Mouse (Mus musculus): ENCODE results near the gene Ptprt.

Gene Ptprt

DNA sequence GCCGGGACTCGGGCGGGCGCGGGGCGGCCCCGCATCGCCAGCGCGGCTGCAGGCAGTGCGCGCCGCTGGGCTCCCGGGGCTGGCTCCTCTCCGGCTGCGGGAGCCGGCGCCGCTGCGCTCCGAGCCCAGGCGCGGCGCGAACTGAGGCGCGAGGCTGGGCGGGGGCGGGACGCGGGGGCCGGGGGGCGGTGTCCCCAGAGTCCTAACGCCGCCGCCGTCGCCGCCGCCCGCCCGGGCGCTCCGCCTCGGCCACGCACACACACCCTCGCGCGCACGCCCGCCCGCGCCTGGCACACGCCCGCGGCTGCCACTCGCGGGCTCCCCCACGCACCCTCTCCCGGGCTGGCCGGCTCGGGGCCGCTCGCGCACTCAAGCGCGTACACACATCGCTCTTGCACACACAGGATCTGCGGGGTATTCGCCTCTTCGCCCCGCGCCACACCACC is at the start of gene Ptprt:
Gene Ptprt, minus strand, starts transcription at position 207 of the 446 bp plus-strand sequence.
- DNase-seq (ENCODE audit: low spot score), result peak; percentile 28

DNA sequence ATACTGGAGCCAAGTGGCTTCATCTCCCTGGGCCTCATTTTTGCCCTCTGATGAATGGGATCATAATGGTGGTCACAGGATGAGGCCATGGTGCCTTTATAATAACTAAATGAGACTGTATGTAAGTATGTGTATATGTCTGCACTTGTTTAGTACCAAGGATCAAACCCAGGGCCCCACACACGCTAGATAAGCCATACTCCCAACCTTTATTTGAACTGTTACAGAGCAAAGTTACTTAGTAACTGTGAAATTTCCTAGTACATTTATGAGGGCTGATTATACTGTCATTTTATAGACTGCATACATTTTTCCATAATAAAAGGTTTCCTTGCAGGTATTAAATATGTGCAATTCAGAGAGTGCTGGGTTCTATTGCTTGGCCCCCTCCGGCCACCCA is 49.5 kb upstream of the Ptprt start:
- no peak for DNase-seq (ENCODE audit: low spot score)

DNA sequence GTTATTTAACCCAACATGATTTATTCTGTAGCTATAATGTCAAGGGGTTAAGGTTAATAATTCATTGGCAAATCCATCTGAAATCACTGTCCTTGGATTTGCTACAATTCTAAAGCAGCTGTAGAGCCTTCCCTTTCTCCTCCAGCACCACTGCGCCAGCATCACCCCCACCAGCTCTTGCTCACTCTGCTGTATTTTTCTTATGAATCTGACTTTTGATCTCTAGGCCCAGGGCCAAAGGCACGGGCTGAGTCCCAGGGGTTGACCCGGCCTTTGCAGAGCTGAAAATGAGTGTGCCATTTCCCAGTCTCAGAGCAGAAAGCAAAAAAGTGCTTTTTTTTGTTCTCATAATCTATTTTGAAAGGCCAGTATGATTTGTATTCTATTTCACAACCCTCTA is 38.7 kb upstream of the Ptprt start:
- no peak for DNase-seq (ENCODE audit: low spot score)

DNA sequence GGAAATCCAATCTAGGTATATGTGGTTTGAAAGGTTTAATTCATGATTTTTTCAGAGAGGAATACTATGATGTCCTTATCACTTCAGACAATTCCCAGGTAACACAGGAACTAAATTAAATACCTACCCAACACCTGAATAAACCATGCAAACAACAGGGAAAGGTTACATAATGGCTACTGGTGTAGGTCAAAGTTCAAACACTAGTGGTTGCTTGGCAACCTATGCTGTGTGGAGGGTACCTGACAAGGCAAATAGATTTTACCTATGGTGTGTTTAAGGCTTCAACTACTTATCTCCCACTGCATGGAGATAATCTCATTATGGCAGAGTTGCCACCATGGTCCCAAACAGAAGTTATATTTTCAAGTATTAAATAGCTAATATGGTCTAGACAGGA is 38.1 kb upstream of the Ptprt start:
- DNase-seq (ENCODE audit: low spot score), result no peak

DNA sequence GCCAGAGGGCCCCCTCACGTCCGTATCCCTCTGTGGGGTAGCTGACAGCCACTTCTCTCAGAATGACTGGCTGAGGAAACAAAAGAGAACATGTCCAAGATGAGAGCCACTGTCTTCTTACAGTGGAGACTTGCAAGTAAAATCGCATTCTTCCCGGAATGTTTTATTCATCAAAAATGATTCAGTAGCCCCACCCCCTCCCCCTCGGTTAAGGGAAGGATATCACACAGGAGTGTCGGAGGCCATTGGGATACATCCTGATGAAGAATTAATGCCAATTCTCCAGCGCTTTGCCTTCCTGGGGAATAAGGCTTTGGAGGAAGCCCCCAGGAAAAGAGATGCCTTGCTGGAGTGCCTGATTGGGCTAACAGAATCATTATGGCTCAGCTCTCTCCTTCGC is 37.1 kb upstream of the Ptprt start:
- DNase-seq (ENCODE audit: low spot score), result no peak

DNA sequence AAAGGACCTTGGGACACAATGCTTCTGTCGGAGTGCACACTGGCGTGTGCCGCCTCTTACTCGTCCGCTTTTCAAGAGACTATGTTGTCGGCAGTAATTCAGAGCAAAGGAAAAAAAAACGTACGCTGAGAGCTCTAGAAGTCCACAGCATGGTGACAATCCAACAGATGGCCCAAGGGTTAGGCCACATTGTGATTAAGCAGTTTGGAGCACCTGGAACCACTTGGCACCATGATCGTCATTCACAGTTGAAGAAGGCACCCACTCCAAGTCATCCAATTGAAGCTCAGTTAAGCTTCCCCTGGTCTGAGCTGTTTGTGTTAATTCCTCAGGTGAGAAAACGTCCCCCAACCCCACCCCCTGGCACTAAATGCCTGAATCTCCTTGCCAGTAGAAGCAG is 36.2 kb upstream of the Ptprt start:
- DNase-seq (ENCODE audit: low spot score), result no peak

DNA sequence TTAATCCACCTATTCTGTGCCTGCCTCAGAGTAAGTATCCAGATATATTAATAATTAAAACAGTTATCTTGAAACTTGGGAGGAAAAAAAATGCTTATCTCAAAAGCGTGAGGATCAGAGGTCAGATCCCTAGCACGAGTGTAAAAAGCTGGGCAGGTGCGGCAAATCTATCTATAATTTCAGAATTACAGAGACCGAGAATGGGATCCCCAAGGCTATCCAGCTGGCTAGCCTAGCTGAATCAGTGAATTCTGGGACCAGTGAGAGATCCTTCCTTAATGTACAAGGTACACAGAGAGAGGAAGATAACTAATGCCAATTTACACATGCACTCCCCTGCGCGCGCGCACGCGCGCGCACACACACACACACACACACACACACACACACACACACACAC is 31.2 kb upstream of the Ptprt start:
- no peak for DNase-seq (ENCODE audit: low spot score)

DNA sequence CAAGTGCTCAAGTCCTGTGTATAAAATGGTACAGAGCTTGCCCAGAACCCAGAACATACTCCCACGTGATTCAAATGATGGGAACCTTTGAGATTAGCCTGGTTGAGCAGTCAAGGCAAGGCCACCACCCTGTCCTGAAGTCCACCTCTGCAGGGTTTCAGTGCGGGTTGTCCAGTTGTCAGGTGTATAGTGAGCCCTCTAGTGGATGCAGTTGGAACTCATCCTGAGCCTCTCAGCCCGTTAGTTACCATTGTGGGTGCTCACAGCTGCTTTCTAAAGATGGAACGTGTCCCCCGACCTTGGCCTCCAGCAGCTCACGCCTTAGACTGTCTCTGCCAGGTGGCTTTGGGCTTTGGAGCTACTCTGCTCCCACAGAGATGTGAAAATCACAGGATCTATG is 21.7 kb upstream of the Ptprt start:
- DNase-seq (ENCODE audit: low spot score), result peak; percentile 61

DNA sequence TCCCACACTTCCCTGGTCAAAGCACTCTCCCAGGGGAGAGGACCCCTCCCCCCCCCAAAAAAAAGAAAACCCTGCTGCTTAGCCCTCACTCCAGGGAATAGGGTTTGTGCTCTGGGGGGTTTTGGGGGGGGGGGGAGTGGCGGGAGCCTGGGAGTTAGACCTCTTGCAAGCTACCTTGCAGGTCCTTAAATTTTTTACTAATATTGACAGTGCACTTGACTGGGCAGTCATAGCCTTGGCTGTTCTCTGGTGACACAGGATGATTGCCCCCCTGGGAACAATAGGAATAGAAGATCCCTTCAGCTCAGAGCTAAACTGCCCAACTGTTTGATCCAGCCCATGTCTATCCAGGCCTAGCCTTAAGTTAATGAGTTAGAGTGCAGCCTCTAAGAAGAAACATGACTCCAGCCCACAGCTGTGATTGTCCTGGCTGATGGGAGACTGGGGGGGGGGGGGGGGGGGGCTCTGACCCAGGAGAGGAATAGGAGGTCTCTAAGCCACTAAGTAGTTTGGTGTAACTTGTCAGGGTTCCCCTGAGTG is 1.6 kb upstream of the Ptprt start:
- DNase-seq (ENCODE audit: low spot score), result no peak

DNA sequence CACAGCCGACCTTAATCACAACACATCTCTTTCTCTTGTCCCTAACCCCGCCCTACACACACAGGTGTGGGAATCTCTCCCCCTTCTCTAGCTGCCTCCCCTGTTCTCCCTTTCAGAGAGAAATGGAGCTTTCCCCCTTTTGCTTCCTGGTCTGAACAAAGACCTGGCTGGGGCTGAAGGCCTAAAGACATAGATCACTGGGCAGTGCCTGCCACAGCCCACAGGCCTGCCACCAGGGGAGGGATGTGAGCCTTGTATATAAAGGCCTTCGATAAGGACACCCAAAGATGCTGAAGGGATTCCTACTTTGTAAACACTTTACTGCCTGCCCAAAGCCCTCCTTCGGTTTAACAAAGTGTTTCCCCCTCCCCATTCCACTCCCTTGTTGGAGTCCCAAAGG is 786 bp upstream of the Ptprt start:
- no peak for DNase-seq (ENCODE audit: low spot score)

DNA sequence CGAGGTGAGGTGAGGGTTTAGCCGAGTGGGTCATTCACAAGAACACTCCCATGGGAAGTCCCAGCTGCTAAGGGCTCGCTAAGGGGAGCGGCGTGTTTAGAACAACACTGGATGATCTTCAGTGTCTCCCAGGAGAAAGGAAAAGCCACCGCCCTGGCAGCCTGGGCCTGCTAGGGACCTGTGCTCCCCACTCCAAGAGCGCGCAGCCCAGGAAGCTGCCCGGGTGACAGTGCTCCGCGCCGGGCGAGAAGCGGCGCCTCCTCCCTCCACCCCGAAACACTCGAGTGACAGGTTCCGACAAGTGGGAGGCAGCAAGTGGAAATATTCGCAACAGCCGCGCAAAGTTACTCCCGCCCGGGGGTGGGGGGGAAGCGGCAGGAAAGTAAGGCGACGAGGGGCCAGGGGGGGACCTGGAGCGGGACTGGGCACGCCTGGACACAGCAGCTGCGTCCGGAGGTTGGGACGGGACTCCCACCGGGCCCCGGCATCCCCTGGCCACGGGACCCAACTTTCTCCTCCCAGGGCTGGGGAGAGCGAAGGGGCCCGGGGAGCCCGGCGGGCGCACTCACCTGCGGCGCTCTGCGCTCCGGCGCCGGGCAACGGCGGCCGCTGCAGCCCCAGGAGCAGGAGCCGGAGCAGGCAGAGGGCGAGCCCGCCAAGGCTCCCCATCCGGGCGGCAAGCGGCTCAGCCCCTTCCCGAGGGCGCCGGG is 561 bp downstream of the Ptprt start:
- no peak for DNase-seq (ENCODE audit: low spot score)

DNA sequence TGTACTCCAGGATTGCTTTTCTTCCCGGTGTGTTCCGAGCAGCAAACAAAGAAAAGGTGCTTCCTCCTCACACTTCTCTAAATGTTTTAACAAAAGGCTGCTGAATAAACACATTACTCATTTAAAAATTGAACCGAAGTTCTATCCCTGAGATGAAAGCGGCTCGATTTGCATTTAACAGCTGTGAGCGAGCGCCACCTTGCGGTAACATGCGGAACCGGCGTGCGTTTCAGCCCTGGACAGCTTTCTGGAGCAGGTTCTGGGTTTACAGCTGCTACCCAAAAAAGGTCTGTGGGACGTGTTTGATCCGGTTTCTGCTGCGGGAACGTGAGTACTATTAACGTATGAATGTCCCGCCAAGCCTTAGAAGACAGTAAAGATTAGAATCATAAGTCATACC is 1.9 kb downstream of the Ptprt start:
- DNase-seq (ENCODE audit: low spot score), result peak; percentile 89

DNA sequence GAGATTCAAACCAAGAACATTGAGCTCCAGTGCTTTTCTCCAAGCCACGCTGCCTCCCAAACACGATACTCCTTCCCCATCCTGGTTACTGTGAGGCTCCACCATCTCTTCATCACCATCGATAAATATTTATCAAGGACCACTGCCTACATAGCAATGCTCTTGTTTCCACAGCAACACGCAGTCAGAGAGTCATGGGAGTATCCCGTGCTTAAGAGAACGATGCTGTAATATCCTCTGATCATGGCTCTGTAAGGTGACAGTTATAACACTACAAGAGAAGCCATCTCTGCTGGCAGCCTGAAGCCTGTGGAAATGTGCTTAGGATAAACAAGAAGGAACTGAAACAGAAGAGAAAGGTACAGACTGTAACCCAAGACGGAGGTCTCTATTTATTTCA is 3.4 kb downstream of the Ptprt start:
- DNase-seq (ENCODE audit: low spot score), result no peak

DNA sequence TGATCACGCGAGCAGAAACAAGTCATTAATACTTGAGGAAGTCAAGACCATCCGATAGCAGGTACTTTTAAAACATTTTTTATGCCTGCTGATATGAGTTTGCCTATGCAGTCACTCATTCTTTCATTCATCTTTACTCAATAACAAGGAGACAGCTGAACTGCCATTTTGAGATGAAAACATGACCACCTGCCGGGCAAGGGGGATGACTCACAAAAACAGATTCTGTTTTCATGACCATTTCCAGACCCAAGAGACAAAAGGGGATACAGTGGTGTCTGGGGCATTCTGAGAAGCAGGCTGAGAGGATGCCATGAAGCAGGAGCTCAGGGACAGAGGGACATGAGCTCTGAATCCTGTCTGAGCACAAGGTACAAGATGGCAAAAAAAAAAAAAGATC is 6.5 kb downstream of the Ptprt start:
- no peak for DNase-seq (ENCODE audit: low spot score)

DNA sequence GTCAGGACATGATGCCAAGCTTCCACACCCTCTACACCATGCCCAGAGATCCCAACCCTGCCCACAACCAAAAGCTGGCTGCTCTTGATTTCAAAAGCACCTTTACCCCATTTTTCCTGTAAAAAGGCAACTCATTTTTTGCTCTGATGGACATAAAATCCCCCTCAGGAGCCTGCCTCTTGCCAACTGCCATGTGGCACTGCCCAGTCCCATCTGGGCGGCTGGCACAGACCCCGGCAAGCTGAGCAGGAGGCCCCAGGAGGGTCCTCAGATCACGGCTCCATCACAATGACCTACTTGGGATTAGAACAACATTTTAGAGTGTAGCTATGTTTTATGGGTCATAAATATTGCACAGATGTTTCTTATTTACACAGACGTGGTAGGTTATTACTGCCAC is 22.3 kb downstream of the Ptprt start:
- no peak for DNase-seq (ENCODE audit: low spot score)

DNA sequence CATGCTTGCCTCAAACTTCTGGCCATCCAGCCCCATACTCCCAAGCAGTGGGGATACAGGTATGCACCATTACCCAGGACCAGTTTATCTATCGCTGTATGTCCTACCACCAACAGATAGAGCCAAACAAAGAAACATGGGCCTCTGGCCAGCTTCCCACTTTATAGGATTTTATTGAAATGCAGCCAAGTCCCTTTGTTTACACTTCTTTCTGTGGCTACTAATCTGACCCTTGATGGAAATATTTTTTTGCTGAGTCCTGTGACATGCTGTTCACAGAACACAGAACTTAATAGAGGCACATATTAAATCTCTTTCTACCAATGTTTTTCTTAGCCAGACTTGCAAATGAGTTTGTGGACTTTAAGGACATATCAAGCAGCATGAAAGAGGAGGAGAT is 23.4 kb downstream of the Ptprt start:
- no peak for DNase-seq (ENCODE audit: low spot score)

DNA sequence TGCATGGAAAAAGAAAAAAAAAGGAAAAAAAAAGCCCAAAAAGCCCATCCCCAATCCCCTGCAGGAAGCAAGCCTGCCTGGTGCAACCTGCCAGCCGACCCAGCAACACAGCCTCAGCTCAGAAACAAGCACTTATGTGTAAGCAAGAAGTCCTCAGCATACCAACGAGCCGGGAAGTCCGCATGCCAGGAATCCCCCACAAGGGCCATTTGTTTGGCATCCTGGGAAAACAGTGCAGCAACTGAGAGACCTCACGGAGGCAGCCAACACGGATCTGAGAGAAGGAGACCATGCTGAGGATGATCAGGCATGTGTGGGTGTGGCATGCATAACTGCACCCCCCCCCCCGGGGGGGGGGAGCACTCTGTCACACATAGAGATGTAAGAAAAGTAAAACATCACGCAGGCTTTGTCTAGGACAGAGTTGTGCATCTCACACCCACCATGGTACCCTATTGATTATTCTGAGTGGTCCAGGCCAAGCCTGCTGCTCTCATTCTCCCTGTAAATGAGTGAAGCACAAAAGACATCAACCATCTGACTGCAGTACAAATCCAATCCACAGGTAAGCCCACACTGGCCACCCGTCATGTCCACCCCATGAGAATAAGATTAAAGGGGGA is 24.4 kb downstream of the Ptprt start:
- peak; percentile 61 for DNase-seq (ENCODE audit: low spot score)

DNA sequence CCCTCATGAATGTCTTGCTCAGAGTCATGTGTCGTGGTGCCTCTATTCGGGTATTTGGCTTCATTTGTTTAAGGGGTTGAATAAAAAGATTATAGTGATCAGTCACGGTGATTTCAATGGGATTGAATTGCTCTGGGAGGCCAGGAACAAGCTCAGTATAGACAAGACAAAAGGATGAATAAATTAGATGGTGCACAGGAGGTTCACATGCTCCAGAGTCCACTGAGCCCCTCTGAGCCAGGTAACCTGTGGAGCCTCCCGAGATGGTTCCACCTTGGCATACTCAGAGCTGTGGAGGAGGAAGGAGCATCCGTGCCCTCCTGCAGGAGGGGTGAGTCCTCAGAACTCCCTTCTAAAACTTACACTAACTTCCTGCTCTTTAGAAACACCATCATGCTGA is 26.0 kb downstream of the Ptprt start:
- DNase-seq (ENCODE audit: low spot score), result no peak

DNA sequence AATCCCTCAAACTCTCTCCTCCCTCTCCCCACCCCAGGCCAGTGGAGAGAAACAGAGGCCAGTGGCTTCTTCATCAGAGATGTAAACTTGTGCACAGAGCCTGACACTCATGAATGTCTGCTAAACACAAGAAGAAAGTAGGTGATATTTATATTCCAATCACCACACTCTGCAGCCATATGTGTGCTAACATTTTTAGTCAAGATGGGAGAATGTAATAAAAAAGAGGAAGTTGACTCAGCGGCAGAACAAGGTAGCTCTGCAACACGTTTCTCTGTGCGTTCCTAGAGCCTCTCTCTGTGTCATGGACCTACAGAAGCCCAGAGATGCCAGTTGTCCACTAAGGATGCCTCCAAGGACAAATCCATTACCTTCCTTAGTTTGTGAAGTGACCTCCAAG is 34.9 kb downstream of the Ptprt start:
- DNase-seq (ENCODE audit: low spot score), result no peak

DNA sequence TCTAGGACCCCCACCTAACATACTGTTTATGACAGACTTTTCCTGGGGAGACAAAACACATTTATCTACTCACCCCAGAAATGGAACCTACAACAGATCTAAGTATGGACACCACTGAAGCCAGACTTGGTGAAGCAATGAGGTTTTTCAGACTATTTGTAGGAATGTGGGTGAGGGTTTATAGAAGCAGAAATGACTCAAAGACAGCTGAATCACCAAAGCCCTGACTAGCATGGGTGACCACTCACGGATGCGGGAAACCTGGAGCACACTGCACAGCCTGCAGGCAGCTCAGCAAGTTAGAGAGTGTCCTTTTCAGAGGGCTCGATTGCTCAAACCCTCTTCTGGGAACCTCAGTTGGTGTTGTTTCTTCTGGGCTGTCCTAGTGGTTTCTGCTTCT is 36.2 kb downstream of the Ptprt start:
- no peak for DNase-seq (ENCODE audit: low spot score)

DNA sequence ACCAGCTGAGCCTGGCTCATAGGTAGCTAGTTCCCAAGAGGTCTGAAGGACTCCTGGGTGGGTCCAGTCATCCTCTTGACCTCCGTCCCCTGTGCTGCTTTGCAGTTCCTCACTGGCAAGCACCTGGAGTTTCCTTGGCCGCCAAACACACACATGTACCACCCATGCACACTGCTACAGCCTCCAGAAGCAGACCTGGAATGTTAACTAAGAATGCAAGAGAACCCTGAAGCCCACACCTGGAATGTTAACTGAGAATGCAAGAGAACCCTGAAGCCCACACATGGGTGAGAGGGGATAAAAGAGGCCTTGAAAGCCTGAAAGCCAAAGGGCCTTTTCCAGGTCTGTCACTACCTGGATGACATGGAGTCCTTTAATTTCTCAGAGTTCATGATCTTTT is 46.7 kb downstream of the Ptprt start:
- no peak for DNase-seq (ENCODE audit: low spot score)

DNA sequence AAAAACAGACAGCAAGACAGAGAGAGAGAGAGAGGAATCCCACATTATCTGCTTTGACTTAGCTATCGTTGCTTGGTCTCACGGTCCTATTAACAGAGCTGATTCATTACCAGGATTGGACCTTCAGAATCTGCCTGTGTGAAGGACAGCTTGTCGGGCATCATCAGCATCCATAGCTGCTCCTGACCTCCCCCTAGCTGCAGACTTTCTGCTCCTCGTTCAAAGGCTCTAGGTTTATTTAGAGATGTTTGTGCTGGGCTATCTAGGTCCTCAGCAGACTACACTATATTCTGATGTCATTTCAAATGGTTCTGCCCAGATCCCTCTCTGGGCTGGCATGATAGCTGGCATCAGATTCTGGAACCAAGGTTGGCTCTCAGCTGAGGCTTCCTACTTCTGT is 47.5 kb downstream of the Ptprt start:
- no peak for DNase-seq (ENCODE audit: low spot score)

DNA sequence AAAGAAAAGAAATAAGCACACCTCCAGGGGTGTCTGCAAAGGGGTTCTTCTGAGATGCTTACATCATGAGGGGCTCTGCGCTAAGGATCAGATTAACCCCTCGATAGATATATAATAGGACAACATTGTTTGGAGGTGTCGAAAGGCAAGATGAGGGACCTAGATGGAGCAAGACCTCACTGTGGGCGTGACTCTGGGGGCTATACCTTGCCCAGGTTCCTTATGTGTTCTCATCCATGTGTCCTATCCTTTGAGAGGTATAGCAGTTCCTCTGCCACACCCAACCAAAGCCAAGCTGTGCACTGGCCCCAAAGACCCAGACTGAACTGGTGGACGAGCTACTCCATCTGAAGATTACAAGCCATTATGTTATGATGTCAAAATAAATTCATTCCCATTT is 58.2 kb downstream of the Ptprt start:
- no peak for DNase-seq (ENCODE audit: low spot score)

DNA sequence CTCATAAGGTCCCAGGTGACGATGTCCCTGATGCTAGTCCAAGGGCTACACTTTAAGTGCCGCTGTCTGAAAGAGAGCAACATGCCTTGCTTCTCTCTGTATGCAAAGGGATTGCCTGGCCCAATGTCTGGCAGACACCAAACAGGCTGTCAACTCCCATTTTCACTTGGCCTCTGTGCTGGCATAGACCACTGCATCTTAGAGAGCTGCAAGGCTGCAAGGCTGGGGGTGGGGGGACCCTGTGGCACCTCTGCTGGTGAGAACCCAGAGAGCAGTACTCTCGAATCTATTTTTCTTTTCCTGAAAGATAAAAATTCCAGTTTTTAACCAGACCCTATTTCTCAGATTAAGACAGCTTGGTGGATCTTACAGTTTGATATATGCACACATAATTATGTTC is 69.6 kb downstream of the Ptprt start:
- no peak for DNase-seq (ENCODE audit: low spot score)

Data from layer of hippocampus, adult 11-12 months (tissue).